In the genomic region with DNA sequence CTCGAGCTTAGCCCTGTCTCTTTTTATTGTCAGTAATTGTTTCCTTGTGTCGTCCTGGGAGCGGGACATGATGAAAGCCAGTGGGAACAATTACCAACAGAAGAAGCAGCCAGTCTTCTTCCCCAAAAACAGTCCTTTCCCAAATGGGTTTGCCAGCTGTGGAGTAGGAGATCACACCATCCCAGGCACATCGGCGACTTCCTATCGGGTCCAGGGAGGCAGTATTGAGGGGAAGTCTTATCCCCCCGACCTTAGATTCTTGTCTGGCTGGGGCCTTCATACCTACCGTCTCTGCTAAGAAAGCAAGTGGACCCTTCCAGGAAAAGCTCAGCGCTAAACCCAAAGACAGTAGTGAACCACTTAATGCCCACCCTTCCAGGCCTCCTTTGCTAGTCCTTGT, we compare ENCODE assay signal across 21 mouse cellular contexts.
DNase-seq lines count a peak whose midpoint lies in the region; ATAC-seq and TF ChIP-seq lines count a peak whose summit lies in the region.
"Had no signal": no experiment of that assay in that cellular context is flagged by ENCODE, and none has a peak within 500 bp of the region (broad histone marks: within the 10 kb centered on the region; RNA-seq: fewer than 3 reads in every experiment).

No protein-coding gene starts in this region.

- WGBS in embryonic facial prominence, embryonic 12.5 days = 33% methylated on average over 9 of the region's 9 CpGs
- WGBS in limb, embryonic 14.5 days = 36% methylated on average over 9 of the region's 9 CpGs

- no peak overlapping the region for H3K4me2 ChIP-seq in embryonic facial prominence, embryonic 12.5 days (replicated peaks)
- no peak overlapping the region for H3K4me2 ChIP-seq in limb, embryonic 14.5 days (replicated peaks; ENCODE audit: low read depth, low read length, severe bottlenecking)
- H3K4me2 ChIP-seq: forebrain, embryonic 15.5 days; heart, embryonic 13.5 days; hindbrain, embryonic 12.5 days had no signal

- intact Hi-C loops in heart, postnatal 14 days (cut with DNase I) = no loop called here

- TF ChIP-seq POLR2A in limb, embryonic 14.5 days (IDR thresholded peaks at IDR 0.05; ENCODE audit: borderline replicate concordance, extremely low read depth, insufficient read depth, insufficient read length) = no peak

- peak; percentile 66 for DNase-seq in heart, adult 11 months
- DNase-seq in heart, postnatal 14 days = no peak
- DNase-seq in limb, embryonic 14.5 days (ENCODE audit: low spot score) = no peak
- no peak for DNase-seq in T-cell, adult 2 months (ENCODE audit: low spot score)
- DNase-seq in c-Kit-positive CD71-positive TER-119-positive erythroid progenitor cells, embryonic 14.5 days (ENCODE audit: low spot score) = no peak
- DNase-seq: adrenal gland, postnatal 10 days; cerebellum, adult 11-12 months; cerebellum, adult 9-11 months; cerebellum, postnatal 36 days; gastrocnemius, adult 2 months; gastrocnemius, postnatal 25 days; heart, postnatal 4 days had no signal

- 0 out of 2 replicates have a peak overlapping the region, but pooled peaks have one; percentile 73 for H3K27ac ChIP-seq in embryonic facial prominence, embryonic 12.5 days
- 0 out of 2 replicates have a peak overlapping the region, but pooled peaks have one; percentile 38 for H3K27ac ChIP-seq in limb, embryonic 14.5 days (replicated peaks; ENCODE audit: low read depth, low read length)
- H3K27ac ChIP-seq: forebrain, embryonic 15.5 days; gastrocnemius, adult 2 months; heart, embryonic 13.5 days; hindbrain, embryonic 12.5 days had no signal

- H3K4me3 ChIP-seq in embryonic facial prominence, embryonic 12.5 days = no peak overlapping the region
- H3K4me3 ChIP-seq in limb, embryonic 14.5 days (replicated peaks; ENCODE audit: low read length) = no peak overlapping the region
- H3K4me3 ChIP-seq: forebrain, embryonic 15.5 days; gastrocnemius, adult 2 months; heart, embryonic 13.5 days; hindbrain, embryonic 12.5 days had no signal

- H3K9me3 ChIP-seq in embryonic facial prominence, embryonic 12.5 days = no peaks in the 10 kb centered on the region
- H3K9me3 ChIP-seq in limb, embryonic 14.5 days (ENCODE audit: control insufficient read depth, low read length) = no peaks in the 10 kb centered on the region
- H3K9me3 ChIP-seq: forebrain, embryonic 15.5 days; heart, embryonic 13.5 days; hindbrain, embryonic 12.5 days had no signal

- no peaks in the 10 kb centered on the region for H3K27me3 ChIP-seq in embryonic facial prominence, embryonic 12.5 days
- no peaks in the 10 kb centered on the region for H3K27me3 ChIP-seq in limb, embryonic 14.5 days (ENCODE audit: control insufficient read depth, insufficient read depth, low read length)
- H3K27me3 ChIP-seq: CH12.LX had no signal

- no peak overlapping the region for H3K9ac ChIP-seq in embryonic facial prominence, embryonic 12.5 days
- H3K9ac ChIP-seq in limb, embryonic 14.5 days (ENCODE audit: low read depth, low read length, severe bottlenecking) = no peak overlapping the region
- H3K9ac ChIP-seq: forebrain, embryonic 15.5 days; heart, embryonic 13.5 days; hindbrain, embryonic 12.5 days had no signal

- no peak for ATAC-seq in embryonic facial prominence, embryonic 12.5 days (ENCODE audit: insufficient number of reproducible peaks, insufficient read depth, low FRiP score, low TSS enrichment)
- ATAC-seq in limb, embryonic 14.5 days (ENCODE audit: low FRiP score, low read depth) = no peak
- ATAC-seq: forebrain, embryonic 15.5 days; hindbrain, embryonic 16.5 days; inflammation-experienced regulatory T-cells, adult 6 months; intestine, postnatal 0 days; Patski had no signal

- no peaks in the 10 kb centered on the region for H3K36me3 ChIP-seq in embryonic facial prominence, embryonic 12.5 days
- H3K36me3 ChIP-seq in limb, embryonic 14.5 days (ENCODE audit: control insufficient read depth, insufficient read depth, low read length) = no peaks in the 10 kb centered on the region
- H3K36me3 ChIP-seq: forebrain, embryonic 15.5 days; heart, embryonic 13.5 days; hindbrain, embryonic 12.5 days had no signal

- H3K4me1 ChIP-seq in embryonic facial prominence, embryonic 12.5 days = peaks cover 24% of the 10 kb centered on the region
- peaks cover 21% of the 10 kb centered on the region for H3K4me1 ChIP-seq in limb, embryonic 14.5 days (ENCODE audit: control insufficient read depth, insufficient read depth, low read length)
